Mouse (Mus musculus): ENCODE measurements around the gene Selenov.
A peak's percentile ranks its signal among the peaks of the same experiment; 100 is the strongest.

The Selenov gene

DNA sequence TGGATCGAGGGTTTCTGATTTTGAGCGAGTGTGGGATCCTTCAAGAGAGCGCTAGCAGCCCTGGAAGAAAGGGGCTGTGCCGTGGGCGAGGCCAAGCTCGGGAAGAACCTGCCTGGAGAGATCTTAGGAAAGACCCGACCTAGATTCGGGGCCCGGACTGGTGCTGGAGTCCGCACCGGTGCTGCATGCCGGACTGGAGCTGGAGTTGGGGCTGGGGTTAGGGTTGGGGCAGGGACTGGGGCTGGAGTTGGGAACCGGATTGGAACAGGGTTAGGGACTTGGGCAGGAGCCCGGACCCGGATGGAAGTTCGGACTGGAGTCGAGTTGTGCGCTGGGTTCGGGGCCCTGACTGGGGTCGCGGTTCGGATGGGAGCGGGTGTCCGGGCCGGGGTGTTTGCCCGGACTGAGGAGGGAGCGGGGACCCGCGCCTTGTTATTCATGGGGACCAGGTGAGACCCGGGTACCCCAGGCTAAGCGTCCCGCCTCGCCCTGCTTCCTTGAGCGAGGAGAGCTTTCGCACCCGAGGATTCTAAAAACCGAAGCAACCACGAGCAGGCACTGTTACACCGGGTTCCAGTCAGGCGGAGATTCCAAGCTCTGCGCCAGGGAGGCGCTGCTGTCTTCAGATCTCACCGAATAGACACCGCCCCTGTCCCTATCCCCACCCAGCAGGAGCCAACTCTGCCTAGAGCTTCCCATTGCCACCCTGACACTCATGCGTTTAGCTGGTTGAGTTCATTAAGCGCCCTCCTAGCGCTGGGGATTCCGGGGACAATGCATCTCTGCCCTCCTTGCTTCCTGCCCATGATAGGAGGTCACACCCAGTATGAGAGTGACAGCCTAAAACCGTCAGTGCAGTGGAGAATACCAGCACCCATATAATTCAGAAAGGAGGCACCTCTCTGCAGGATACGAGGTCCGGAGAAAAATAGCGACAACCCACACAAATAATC lies at the start of gene Selenov:
Selenov (minus strand) TSS at position 549 of the 953 bp plus-strand sequence.
- no peak for DNase-seq (ENCODE audit: low spot score in 2 of 2)

DNA sequence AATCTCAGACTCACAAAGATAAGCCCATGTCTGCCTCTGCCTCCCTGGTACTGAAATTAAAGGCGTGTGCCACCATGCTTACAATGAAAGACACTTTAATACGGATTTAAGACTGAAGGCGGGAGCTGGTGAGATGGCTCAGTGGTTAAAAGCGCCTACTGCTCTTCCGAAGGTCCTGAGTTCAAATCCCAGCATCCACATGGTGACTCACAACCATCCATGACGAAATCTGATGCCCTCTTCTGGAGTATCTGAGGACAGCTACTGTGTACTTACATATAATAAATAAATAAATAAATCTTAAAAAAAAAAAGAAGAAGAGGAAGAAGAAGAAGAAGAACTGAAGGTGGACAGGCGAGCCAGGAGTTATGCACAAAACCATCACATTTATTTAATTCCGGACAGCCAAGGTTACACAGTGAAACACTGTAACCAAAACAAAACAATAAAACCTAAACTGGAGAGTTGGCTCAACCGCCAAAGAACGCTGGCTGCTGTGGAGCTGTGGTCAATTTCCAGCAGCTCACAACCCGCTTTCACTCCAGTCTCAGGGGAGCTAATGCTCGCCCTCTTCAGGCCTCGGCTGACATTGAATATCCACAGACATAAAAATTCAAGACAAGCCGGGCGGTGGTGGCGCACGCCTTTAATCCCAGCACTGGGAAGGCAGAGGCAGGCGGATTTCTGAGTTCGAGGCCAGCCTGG lies 48.4 kb upstream of the Selenov start:
- DNase-seq (ENCODE audit: low spot score in 2 of 2), result no peak

DNA sequence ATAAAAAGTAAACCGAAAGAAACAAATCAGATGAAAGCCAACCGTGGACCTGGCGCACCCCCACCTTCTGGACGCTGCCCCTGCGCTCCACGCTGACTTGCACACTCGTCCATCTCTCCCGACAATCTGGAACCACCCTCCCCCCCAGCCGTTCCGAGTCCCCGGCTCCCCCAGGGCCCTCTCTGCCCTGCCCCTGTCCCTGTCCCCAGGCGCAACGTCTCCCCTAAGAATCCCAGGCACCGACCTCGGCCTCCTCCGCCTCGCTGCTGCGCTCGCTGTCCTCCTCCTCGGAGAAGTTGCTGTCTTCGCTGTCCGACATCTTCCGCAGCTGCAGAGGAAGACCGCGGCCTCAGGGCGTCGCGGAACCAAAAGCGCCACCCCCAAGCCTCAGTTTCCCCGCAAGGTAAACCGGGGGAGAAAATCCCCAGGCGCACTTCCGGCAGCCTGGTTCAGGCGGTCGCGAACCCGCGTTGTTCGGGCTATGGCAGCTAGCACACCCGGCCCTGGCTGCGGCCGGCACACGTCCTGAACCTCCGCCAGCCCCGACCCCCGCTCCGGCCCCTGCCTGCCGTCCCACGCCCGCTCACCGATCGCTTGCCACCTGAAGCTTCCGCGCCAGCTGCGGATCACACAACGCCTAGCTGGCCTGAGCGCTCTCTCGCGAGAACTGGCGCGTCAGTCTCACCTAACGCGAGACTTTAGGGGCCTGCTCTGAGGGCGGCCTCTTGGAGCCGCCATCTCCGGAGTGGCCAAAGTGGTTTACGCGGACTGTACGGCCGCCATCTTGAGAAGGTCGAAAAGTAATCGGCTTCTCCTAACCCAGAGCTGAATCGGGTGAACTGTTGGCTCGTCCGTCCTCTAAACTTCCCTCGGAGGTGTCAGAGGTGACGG lies 47.4 kb upstream of the Selenov start, which contains the start of gene Supt5:
Supt5 (minus strand) TSS at position 639 of the 891 bp plus-strand sequence.
- peak; percentile 95 to 97 for DNase-seq (ENCODE audit: low spot score in 2 of 2)

DNA sequence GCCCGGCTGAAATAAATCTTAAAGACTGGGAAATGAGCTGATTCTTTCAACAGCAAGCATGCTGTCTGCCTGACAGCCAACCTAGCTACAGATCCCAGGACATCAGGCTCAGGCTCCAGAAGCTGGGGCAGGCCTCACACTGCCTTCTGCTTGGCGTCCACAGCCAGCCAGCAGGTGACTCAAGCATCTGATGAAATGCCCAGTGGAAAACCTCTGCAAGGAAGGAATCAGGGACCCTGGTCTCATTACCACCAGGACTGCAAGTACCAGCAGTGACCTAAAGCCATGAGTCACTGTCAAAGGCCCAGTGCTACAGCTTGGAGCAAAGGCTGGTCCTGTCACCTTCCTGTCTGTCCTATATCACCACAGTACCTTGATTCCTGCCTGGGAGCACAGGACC lies 44.5 kb upstream of the Selenov start:
- no peak for DNase-seq (ENCODE audit: low spot score in 2 of 2)

DNA sequence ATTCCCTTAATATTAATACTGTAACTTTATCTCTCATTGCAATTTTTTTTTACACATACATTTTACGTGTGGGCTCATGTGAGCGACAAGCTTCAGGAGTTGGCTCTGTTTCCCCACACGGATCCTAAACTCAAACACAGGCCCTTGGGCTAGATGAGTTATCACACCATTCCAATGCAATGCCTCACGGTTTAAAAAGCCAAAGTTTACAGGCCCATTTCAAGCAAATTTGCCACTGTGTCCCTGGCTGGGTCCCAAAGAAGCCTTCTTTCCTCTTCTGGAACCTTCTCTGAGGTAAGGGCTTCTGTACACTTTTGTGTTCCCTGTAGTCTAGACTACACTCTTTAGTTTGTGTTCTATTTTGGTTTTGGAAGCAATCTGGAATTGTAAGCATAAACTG lies 43.5 kb upstream of the Selenov start:
- no peak for DNase-seq (ENCODE audit: low spot score in 2 of 2)

DNA sequence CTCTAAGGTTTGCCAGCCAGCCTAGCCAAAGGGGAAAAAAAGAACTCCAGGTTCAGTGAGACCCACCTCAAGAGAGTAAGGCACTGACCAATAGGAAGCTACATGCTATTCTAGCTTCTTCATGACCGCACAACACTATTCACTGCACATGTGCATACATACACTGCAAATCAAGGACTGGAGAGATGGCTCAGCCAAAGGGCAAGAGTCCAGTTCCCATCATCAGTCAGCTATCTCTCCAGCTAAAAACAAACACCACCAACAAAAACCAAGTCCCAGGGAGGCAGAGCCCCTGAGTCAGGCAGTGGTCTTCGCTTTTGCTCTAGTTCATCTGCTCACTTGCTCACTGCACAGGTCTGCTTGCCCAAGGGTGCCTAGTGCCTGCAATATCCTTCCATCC lies 37.3 kb upstream of the Selenov start:
- DNase-seq (ENCODE audit: low spot score in 2 of 2), result no peak

DNA sequence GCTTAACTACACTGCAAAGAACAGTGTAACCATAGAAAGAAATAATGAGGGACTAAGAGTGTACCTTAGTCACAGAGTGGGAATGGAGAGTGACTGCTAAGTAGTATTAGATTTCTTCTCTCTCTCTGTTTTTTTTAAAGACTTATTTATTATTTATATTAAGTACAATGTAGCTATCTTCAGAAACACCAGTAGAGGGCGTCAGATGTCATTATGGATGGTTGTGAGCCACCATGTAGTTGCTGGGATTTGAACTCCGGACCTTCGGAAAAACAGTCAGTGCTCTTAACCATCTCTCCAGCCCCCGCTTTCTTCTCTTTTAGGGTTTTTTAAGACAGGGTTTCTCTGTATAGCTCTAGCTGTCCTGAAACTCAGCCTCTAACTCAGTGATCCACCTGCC lies 35.5 kb upstream of the Selenov start:
- no peak for DNase-seq (ENCODE audit: low spot score in 2 of 2)

DNA sequence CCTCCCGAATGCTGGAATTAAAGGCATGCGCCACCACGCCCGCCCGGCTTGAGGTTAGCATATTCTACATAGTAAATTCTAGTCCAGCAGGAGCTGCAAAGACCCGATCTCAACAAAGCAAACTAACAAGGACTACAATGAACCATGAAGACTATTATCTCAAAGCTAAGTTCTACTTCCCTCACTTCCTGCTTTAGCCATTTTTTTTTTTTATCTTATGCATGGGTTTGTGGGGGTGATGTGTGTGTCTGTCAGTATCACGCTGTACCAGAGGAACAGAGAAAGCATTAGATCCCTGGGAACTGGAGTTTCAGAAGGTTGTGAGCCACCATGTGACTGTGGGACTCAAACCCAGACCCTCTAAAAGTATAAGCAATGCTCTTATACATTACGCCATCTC lies 34.3 kb upstream of the Selenov start:
- no peak for DNase-seq (ENCODE audit: low spot score in 2 of 2)

DNA sequence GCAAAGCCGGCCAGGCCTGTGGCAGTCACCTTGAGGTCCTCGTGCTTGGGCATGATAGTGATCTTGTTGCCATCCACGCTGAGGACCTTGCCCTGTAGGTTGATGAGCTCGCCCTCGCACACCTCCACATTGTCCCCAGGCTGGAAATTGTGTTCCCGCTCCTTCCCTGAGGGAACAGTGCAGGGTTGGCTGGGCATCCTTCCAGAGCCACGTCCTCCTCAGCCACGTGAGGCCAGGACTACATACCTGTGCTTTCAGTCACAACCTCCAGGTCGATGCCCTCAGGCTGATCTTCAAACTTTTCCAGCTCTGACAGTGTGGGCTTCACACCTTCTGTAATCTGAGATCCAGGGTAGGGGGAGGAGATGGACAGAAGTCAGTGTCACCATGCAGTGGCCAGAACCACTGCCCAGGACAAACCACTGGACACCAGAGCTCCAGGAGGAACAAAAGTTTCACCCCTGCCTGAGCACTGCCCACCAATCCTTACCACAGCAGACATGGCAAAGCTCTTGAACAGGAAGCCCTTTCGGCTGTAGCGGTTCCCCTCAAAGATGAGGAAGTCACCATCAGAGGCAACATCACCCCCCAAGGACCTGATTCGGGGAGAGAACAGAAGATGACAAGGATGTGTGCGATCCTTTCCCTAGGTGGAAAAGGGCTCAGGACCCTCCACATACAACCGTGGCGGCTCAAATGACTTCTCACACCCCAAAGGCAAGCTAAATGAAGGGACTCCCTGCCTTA lies 31.2 kb upstream of the Selenov start:
- no peak for DNase-seq (ENCODE audit: low spot score in 2 of 2)

DNA sequence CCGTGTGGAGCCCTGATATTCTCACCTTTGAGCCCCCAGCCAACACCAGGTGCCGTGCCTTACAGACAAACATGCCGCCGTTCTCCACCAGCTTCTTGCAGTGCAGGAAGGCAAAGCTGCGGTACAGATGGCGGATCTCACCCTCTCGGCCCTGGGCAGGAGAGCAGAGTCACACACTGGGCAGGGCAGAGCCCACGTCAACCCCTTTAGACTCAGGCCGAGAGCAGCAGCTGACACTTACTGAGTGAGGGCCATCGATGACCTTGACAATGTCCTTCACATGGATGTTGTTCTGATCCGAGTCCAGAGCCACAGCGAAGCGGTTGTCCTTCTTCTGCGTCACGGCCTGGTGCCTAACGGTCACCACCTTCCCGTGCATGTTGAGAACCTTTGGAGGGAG lies 27.7 kb upstream of the Selenov start:
- no peak for DNase-seq (ENCODE audit: low spot score in 2 of 2)

DNA sequence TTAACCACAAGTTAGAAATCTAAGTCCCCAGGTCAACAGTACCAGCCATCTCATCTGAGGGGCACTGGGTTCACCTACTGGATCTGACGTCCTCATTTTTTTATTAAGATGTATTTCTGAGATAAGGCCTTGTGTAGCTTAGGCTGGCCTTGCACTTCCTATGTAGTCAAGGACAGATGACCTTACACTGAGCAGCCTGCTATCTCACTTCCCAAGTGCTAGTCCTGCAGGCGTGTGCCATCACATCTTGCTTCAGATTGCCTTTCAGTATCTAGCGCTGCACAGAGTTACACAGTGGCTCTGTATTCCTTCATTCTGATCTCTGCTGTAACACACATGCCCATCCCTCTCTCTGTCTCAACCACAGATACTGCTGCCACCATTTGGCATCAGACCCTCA lies 27.1 kb upstream of the Selenov start:
- no peak for DNase-seq (ENCODE audit: low spot score in 2 of 2)

DNA sequence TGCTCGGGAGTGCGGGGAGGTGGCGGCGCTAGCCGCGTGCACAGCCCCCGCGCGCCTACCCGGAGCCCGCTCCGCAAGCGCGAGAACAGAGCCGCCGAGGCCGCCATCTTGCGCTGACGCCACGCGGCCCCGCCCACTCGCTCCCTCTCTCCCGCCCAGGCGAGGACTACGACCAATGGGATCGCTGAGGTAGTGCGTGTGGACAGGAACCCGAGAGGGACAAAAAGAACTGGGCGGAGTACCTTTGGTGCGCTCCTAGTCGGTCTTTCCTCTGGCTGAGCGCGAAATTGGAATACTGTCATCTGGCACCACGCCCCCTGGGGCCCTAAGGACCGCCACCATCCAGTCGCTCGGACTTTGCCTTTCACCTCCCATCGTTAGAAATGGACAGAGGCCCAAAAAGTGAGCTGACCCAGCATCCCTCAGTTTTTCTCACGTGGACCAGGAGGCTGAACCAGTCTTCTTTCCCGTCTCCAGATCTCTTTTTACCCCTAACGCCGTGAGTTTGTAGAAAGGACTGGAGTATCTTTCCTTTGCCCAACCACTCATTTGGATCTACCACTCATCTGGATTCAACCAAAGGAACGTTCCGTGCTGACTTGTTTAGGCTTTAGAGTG lies 21.0 kb upstream of the Selenov start, which contains the start of gene Timm50:
Timm50 (minus strand) TSS at position 147 of the 618 bp plus-strand sequence.
- peak; percentile 95 to 98 for DNase-seq (ENCODE audit: low spot score in 2 of 2)

DNA sequence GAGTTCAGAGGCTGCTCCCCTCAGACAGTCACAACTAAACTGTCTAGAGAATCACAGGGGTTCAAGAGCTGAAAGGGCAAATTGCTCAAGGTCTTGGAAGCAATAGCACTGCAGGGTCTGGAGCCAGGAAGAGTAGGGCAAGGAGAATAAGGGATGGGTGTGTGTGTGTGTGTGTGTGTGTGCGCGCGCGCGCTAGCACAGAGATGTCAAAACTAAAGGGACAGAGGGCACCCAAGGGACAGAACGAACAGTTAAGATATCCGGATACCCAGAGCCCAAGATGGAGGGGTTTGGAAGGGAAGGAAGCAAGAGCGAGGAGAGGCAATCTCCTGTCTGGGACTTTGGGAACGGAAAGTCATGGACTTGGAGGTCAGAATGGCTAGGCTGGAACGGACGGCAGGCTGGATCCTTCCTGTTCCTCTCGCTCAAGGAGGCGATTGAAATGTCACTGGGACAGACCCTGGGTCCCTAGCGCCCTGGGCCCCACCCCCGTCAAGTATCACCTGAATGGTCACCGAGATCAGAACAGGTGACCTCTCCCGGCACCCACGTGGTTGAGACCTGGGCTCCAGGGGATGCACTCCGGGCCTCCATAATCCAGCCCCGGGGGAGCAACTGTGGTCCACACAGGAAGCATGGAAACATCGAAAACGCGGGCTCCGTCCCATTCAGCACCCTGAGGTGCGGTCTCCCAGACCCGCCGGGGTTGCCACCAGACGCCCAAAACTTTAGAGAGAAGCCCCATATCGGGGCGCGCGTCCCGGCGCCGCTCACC lies 20.4 kb upstream of the Selenov start:
- no peak for DNase-seq (ENCODE audit: low spot score in 2 of 2)

DNA sequence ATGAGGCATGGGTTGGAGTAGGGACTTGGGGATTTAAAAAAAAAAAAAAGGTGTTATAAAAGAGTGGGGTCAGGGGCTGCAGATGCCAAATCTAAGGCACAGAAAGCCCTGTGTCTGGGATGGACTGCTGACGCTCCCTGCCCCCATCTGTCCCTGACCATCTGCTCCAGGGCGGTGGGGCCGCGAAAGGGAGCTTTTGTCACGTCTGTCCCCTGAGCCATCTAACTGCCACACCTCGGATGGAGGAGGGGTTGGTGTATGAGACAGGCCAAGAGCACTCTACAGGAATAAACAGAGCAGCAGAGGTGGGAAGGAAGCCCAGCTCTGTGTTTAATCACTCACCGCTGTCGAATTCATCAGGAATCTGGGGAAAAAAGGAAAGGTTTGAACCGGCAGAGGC lies 18.8 kb upstream of the Selenov start:
- DNase-seq (ENCODE audit: low spot score in 2 of 2), result no peak

DNA sequence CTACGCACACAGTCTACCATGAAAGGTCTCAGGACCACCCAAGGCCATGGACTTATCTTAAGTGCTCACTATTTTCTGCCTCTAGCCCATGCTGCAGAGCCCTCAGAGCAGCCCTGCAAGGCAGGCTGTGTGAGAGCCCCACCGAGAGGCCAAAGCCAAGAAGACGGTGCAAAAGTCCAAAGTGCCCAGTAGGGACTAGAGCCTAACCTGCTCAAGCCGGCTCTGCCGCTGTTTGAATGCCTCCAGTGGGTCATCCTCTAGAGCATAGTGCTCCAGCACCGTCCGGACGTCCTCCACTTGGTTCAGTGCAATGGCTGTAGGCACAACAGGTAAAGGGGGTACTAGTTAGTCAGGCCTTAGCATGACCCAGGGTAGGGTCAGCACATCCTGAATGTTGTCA lies 15.2 kb upstream of the Selenov start:
- DNase-seq (ENCODE audit: low spot score in 2 of 2), result no peak

DNA sequence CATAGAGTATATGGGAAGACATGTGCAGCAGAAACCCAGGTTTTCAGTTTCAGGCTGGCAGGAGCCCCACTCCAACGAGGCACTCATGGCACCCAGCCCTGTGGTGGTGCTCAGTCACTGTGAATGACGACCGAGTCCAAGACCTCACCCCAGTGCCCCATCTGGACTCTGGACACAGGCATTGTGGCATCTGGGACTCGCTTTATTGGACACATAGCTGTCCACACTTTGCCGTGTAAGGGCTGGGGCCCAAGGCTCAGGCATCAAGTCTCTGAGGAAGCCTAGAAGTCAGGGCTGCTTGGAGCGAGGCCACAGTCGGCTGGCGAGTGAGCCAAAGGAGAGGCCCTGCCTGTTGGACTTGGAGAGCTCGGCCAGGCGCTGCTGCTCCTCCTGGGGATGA lies 14.7 kb upstream of the Selenov start:
- no peak for DNase-seq (ENCODE audit: low spot score in 2 of 2)

DNA sequence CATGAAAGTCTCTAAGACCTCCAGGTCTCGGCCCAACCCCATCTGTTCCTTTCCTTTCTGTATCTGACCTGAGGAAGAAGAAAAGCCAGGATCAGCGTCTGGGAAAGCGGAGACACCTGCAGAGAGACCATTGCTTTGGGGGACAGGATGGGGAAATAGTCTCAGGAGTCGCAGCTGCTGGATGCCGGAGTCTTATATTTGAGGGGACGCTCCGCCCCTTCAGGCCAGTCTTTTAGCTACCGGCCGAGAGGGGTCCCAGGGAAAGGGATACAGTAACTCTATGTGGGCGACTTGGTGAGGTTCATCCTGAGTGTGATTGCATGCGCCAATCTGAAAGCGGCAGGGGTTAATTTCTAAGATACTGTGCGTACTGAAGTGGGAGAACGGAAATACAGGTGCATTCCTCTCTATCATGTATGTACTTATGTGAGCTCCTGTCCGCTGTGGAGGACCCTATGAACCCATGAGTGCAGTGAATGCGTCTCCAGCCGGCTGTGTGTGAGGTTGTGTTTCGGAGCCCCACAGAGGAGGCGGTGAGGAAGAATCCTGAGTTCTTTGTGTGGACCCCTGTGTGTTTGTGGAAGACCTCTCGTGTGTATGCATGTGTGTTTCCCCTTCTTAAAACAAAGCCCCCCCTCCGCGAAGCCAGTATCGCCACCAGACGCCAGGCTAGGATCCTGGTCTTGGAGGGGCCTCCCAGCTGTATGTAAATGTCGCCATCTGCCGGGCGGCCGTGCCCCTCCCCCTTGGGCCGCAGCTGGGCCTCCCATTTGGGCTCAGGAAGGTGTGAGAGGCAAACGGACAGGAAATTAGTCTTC lies 10.8 kb upstream of the Selenov start, which contains the start of gene Dll3:
Dll3 (minus strand) TSS at position 623 of the 818 bp plus-strand sequence.
- peak in 1 of 2 experiments; percentile 38 for DNase-seq (ENCODE audit: low spot score in 2 of 2)

DNA sequence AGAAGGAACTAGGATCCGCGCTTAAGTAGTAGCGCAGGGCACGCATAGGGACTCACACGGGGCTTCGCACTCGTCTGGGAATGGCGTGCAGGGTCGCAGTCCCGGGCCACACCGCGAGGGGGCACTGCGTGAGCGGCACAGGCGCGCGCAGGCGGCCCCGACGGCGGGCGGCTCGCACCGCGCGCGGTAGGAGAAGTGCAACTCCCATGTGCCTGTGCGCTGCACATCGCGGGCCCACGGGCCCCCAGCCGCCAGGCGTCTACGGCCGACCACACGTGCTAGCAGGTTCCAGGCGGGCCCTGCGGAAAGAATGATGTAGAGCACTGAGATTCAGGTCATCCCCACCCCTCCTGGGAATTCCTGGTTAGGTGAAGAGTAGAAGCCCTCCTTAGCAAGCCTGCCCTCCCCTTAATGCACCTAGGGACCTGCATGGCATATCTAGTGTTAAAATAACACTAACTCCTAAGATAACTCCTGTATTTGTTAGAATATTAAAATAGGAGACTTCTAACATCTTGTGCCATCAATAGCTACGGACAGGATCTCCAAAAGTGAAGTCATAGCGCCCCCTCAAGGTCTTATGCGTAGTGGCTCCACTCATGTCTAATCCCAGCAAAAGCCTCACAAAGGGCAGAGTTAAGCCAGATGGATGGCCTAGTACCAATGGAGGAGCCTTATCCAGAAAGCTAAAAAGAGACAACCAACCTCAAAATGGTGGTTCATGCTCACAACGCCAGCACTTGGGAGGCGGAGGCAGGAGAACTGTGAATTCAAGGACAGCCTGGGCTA lies 8.0 kb upstream of the Selenov start:
- no peak for DNase-seq (ENCODE audit: low spot score in 2 of 2)
